Mouse (Mus musculus) MEL (cell line): ENCODE results near the gene Klc1. TPM values are rescaled to one million over a fixed set of nuclear protein-coding genes. Genes with fewer than 3 reads are reported as not detected.

Source experiments
- DNase-seq: peaks from one replicate; pipeline ENCODE4 v3.0.0; 2011; ENCODE audit warnings: low read depth, low spot score
- H3K27ac ChIP-seq: 2 replicates; pipeline ENCODE4 v1.5.1; 2012; ENCODE audit warnings: low read depth, mild to moderate bottlenecking, control low read depth, low read length, moderate library complexity; ENCODE audit not compliant: control insufficient read depth
- H3K27me3 ChIP-seq, 2 experiments: fragments of 150-350 bp in 1 of 2; sonication (generic) in 1 of 2; 2 replicates each; pipeline ENCODE4 v1.6.1; 2012; ENCODE audit warnings: low read length in 2 of 2, mild to moderate bottlenecking in 2 of 2, improper control_type of control experiment in 1 of 2, moderate library complexity in 1 of 2; ENCODE audit not compliant: insufficient read depth in 2 of 2, control insufficient read depth in 1 of 2
- H3K36me3 ChIP-seq, 2 experiments: 2 replicates each; pipeline ENCODE4 v1.6.1; 2012 to 2014; ENCODE audit warnings: low read length in 2 of 2, improper control_type of control experiment in 1 of 2, inconsistent platforms in 1 of 2, mild to moderate bottlenecking in 1 of 2; ENCODE audit not compliant: insufficient read depth in 2 of 2, control insufficient read depth in 1 of 2
- H3K4me1 ChIP-seq, 2 experiments: fragments of 150-350 bp in 1 of 2; sonication (generic) in 1 of 2; 2 replicates each; pipeline ENCODE4 v1.6.1; 2012; ENCODE audit warnings: low read length in 2 of 2, improper control_type of control experiment in 1 of 2, mild to moderate bottlenecking in 1 of 2; ENCODE audit not compliant: insufficient read depth in 2 of 2, control insufficient read depth in 1 of 2
- H3K4me3 ChIP-seq, 2 experiments: fragments of 150-350 bp in 1 of 2; sonication (generic) in 1 of 2; 2 replicates each; pipeline ENCODE4 v1.5.1; 2012; ENCODE audit warnings: low read depth in 2 of 2, low read length in 2 of 2, mild to moderate bottlenecking in 2 of 2, moderate library complexity in 2 of 2, control low read depth in 1 of 2, improper control_type of control experiment in 1 of 2; ENCODE audit not compliant: control insufficient read depth in 1 of 2, insufficient read depth in 1 of 2
- H3K79me2 ChIP-seq: 2 replicates; pipeline ENCODE4 v1.6.1; 2012; ENCODE audit warnings: mild to moderate bottlenecking, low read length, moderate library complexity; ENCODE audit not compliant: control insufficient read depth, poor library complexity, insufficient read depth
- H3K9ac ChIP-seq: 2 replicates; pipeline ENCODE4 v1.6.1; 2012; ENCODE audit warnings: low read depth, mild to moderate bottlenecking, control low read depth, low read length, moderate library complexity; ENCODE audit not compliant: control insufficient read depth, poor library complexity, severe bottlenecking
- H3K9me3 ChIP-seq: fragments of 150-350 bp; sonication (generic); replicated peaks from 2 replicates; pipeline ENCODE4 v1.6.1; 2012; ENCODE audit warnings: mild to moderate bottlenecking, low read length, improper control_type of control experiment, moderate library complexity; ENCODE audit not compliant: insufficient read depth
- CHD1 ChIP-seq: IDR thresholded peaks from 2 replicates; pipeline ENCODE4 v1.6.1; 2012; ENCODE audit warnings: low read depth, mild to moderate bottlenecking, inconsistent platforms, low read length, improper control_type of control experiment
- CHD2 ChIP-seq: IDR thresholded peaks from 2 replicates; pipeline ENCODE4 v1.6.1; 2011; ENCODE audit warnings: low read length, improper control_type of control experiment
- CTCF ChIP-seq, 3 experiments: IDR thresholded peaks in 2 of 3; conservative IDR thresholded peaks in 1 of 3; 2 replicates each; pipeline ENCODE4 v1.5.1; 2011 to 2012; ENCODE audit warnings: low read length in 3 of 3, low read depth in 2 of 3, mild to moderate bottlenecking in 2 of 3, improper control_type of control experiment in 1 of 3, inconsistent platforms in 1 of 3, mixed read lengths in 1 of 3, moderate library complexity in 1 of 3; ENCODE audit not compliant: control insufficient read depth in 1 of 3, insufficient read depth in 1 of 3, poor library complexity in 1 of 3, severe bottlenecking in 1 of 3
- E2F4 ChIP-seq: IDR thresholded peaks from 2 replicates; pipeline ENCODE4 v1.6.1; 2011; ENCODE audit warnings: low read depth, low read length, improper control_type of control experiment, borderline replicate concordance
- ELF1 ChIP-seq: IDR thresholded peaks from 2 replicates; pipeline ENCODE4 v1.6.1; 2014; ENCODE audit warnings: low read depth, mild to moderate bottlenecking, inconsistent platforms, low read length, improper control_type of control experiment, moderate library complexity
- EP300 ChIP-seq, 2 experiments: IDR thresholded peaks; 2 replicates each; pipeline ENCODE4 v1.6.1; 2011; ENCODE audit warnings: improper control_type of control experiment in 2 of 2, low read length in 2 of 2, low read depth in 1 of 2, mild to moderate bottlenecking in 1 of 2
- ETS1 ChIP-seq: IDR thresholded peaks from 2 replicates; pipeline ENCODE4 v1.6.1; 2012; ENCODE audit warnings: low read depth, mild to moderate bottlenecking, inconsistent platforms, low read length, improper control_type of control experiment, moderate library complexity
- HCFC1 ChIP-seq: IDR thresholded peaks from 2 replicates; pipeline ENCODE4 v1.6.1; 2012; ENCODE audit warnings: low read depth, mild to moderate bottlenecking, inconsistent platforms, low read length, improper control_type of control experiment, moderate library complexity
- JUND ChIP-seq: IDR thresholded peaks from 2 replicates; pipeline ENCODE4 v1.6.1; 2011; ENCODE audit warnings: low read depth, mild to moderate bottlenecking, improper control_type of control experiment, low read length
- KAT2A ChIP-seq: conservative IDR thresholded peaks from 2 replicates; pipeline ENCODE4 v1.6.1; 2012; ENCODE audit warnings: low read depth, low read length, improper control_type of control experiment, inconsistent platforms
- MAX ChIP-seq: IDR thresholded peaks from 2 replicates; pipeline ENCODE4 v1.6.1; 2011; ENCODE audit warnings: low read length, improper control_type of control experiment
- MAZ ChIP-seq: IDR thresholded peaks from 2 replicates; pipeline ENCODE4 v1.6.1; 2012; ENCODE audit warnings: low read depth, mild to moderate bottlenecking, inconsistent platforms, low read length, improper control_type of control experiment
- MYB ChIP-seq: IDR thresholded peaks from 2 replicates; pipeline ENCODE4 v1.6.1; 2011; ENCODE audit warnings: mild to moderate bottlenecking, low read depth, low read length, improper control_type of control experiment
- MYC ChIP-seq: IDR thresholded peaks from 2 replicates; pipeline ENCODE4 v1.6.1; 2011; ENCODE audit warnings: low read depth, mild to moderate bottlenecking, low read length, improper control_type of control experiment, moderate library complexity
- NELFE ChIP-seq: IDR thresholded peaks from 2 replicates; pipeline ENCODE4 v1.6.1; 2011; ENCODE audit warnings: low read depth, low read length, improper control_type of control experiment
- NRF1 ChIP-seq: IDR thresholded peaks from 2 replicates; pipeline ENCODE4 v1.6.1; 2014; ENCODE audit warnings: low read depth, mild to moderate bottlenecking, inconsistent platforms, low read length, improper control_type of control experiment, moderate library complexity; ENCODE audit not compliant: poor library complexity, insufficient read depth, severe bottlenecking
- POLR2A ChIP-seq, 2 experiments: IDR thresholded peaks; 2 replicates each; pipeline ENCODE4 v1.6.1; 2011 to 2012; ENCODE audit warnings: low read length in 2 of 2, mild to moderate bottlenecking in 2 of 2, control low read depth in 1 of 2, improper control_type of control experiment in 1 of 2, low read depth in 1 of 2, moderate library complexity in 1 of 2; ENCODE audit not compliant: control insufficient read depth in 1 of 2, insufficient read depth in 1 of 2, poor library complexity in 1 of 2
- POLR2AphosphoS2 ChIP-seq: IDR thresholded peaks from 2 replicates; pipeline ENCODE4 v1.6.1; 2011; ENCODE audit warnings: low read length, improper control_type of control experiment
- POLR2AphosphoS5 ChIP-seq: IDR thresholded peaks from 2 replicates; pipeline ENCODE4 v1.6.1; 2012; ENCODE audit warnings: low read depth, borderline replicate concordance, mild to moderate bottlenecking, inconsistent platforms, low read length, moderate library complexity, mixed read lengths
- RCOR1 ChIP-seq: IDR thresholded peaks from 2 replicates; pipeline ENCODE4 v1.6.1; 2012; ENCODE audit warnings: low read depth, mild to moderate bottlenecking, inconsistent platforms, low read length, improper control_type of control experiment
- TBP ChIP-seq: IDR thresholded peaks from 2 replicates; pipeline ENCODE4 v1.8.0; 2011; ENCODE audit warnings: low read depth, low read length, improper control_type of control experiment
- UBTF ChIP-seq: IDR thresholded peaks from 2 replicates; pipeline ENCODE4 v1.6.1; 2012; ENCODE audit warnings: low read depth, mild to moderate bottlenecking, inconsistent platforms, low read length, improper control_type of control experiment, moderate library complexity, borderline replicate concordance; ENCODE audit not compliant: insufficient read depth
- USF1 ChIP-seq: IDR thresholded peaks from 2 replicates; pipeline ENCODE4 v1.6.1; 2014; ENCODE audit warnings: low read depth, mild to moderate bottlenecking, inconsistent platforms, low read length, improper control_type of control experiment, moderate library complexity
- USF2 ChIP-seq, 2 experiments: IDR thresholded peaks; 2 replicates each; pipeline ENCODE4 v1.6.1; 2011 to 2012; ENCODE audit warnings: improper control_type of control experiment in 2 of 2, low read length in 2 of 2, borderline replicate concordance in 1 of 2, inconsistent platforms in 1 of 2, low read depth in 1 of 2, mild to moderate bottlenecking in 1 of 2; ENCODE audit not compliant: insufficient read depth in 1 of 2
- polyA plus RNA-seq, 2 experiments: library from polyadenylated mRNA; stranded (reverse) in 1 of 2; unstranded in 1 of 2; fragments of >175 nt in 1 of 2; fragments of >200 nt in 1 of 2; gene quantifications; 2 replicates each; pipeline versions ENCODE4 v1.2.1 to v1.2.4; 2012; ENCODE audit warnings: low replicate concordance in 2 of 2, low read depth in 1 of 2; ENCODE audit not compliant: insufficient read length in 2 of 2, insufficient read depth in 1 of 2, missing spikeins in 1 of 2
- total RNA-seq: library from RNA; depleted of rRNA; stranded (reverse); fragments of 300-350 nt; gene quantifications from 2 replicates; pipeline ENCODE4 v1.2.3, GENCODE M21; 2012

Gene Klc1
- total and polyA plus RNA-seq, 3 experiments = 30.7 to 60.4 TPM; not detected in 1

- H3K36me3 ChIP-seq = peaks cover 0 to 3% of the 10 kb centered on the region in 2 experiments; a peak in 2 of 4 replicates
- H3K9me3 ChIP-seq = no peaks in the 10 kb centered on the region
- H3K27me3 ChIP-seq = no peaks in the 10 kb centered on the region
- no peak overlapping the region for H3K4me3 ChIP-seq
- no peaks in the 10 kb centered on the region for H3K79me2 ChIP-seq
- no peak overlapping the region for H3K27ac ChIP-seq
- TF ChIP-seq MAX (no peak), USF2 (IDR thresholded peaks at IDR 0.05; ENCODE audit: borderline replicate concordance in 1 of 2, insufficient read depth in 1 of 2, low read depth in 1 of 2, low read length in 2 of 2) (no peak), MYB (no peak), CTCF (IDR thresholded peaks at IDR 0.05 in 2 of 3, conservative IDR thresholded peaks at IDR 0.05 in 1 of 3; ENCODE audit: control insufficient read depth in 1 of 3, insufficient read depth in 1 of 3, low read depth in 2 of 3, low read length in 3 of 3, poor library complexity in 1 of 3, severe bottlenecking in 1 of 3) (no peak), TBP (no peak), RCOR1 (no peak), POLR2AphosphoS2 (no peak), KAT2A (no peak), CHD1 (no peak), MAZ (no peak), MYC (no peak), ETS1 (no peak), NRF1 (no peak), EP300 (IDR thresholded peaks at IDR 0.05; ENCODE audit: low read depth in 1 of 2, low read length in 2 of 2) (no peak), USF1 (no peak), CHD2 (no peak), JUND (no peak), E2F4 (no peak), NELFE (no peak), UBTF (no peak)
- TF ChIP-seq, all 39 proteins: peak for 0
- no peak for DNase-seq
- H3K9ac ChIP-seq = no peak overlapping the region
- 0 out of 4 replicates have a peak, but pooled peaks cover 0 to 2% of the 10 kb centered on the region in 2 experiments for H3K4me1 ChIP-seq
Measured at GRCm38 (mm10) chr12:111791474-111792104, 32.9 kb downstream of the Klc1 start.

- TF ChIP-seq POLR2A (IDR thresholded peaks at IDR 0.05; ENCODE audit: control insufficient read depth in 1 of 2, insufficient read depth in 1 of 2, low read depth in 1 of 2, low read length in 2 of 2, poor library complexity in 1 of 2) = no peak
- TF ChIP-seq ELF1 = no peak
- TF ChIP-seq CHD1 = no peak
- no peak for TF ChIP-seq JUND
- TF ChIP-seq POLR2AphosphoS5 = no peak
- no peak for TF ChIP-seq NRF1
- no peak for TF ChIP-seq HCFC1
- Histone ChIP-seq H3K27ac (no peak overlapping the region), H3K9ac (no peak overlapping the region), H3K9me3 (no peaks in the 10 kb centered on the region), H3K4me3 (no peak overlapping the region), H3K36me3 (peaks cover 0 to 2% of the 10 kb centered on the region in 2 experiments; a peak in 1 of 4 replicates), H3K27me3 (no peaks in the 10 kb centered on the region), H3K4me1 (0 out of 4 replicates have a peak, but pooled peaks cover 0 to 2% of the 10 kb centered on the region in 2 experiments), H3K79me2 (no peaks in the 10 kb centered on the region)
- no peak for DNase-seq
Measured at GRCm38 (mm10) chr12:111794102-111794501, 35.5 kb downstream of the Klc1 start.
